Mouse (Mus musculus) forebrain, embryonic 16.5 days (tissue): ENCODE results near the gene Tom1l2. TPM values are rescaled to one million over a fixed set of nuclear protein-coding genes. Genes with fewer than 3 reads are reported as not detected.

Source experiments
- ATAC-seq: fragments of 200-750 bp; cut with Nextera tagmentation; 2 replicates; pipeline ENCODE4 v1.8.0; 2017; ENCODE audit warnings: mild to moderate bottlenecking, moderate library complexity
- H3K27ac ChIP-seq: fragments of 300-500 bp; sonication (generic); 2 replicates; pipeline ENCODE4 v1.5.1; 2014; ENCODE audit warnings: low read length, control low read depth
- H3K27me3 ChIP-seq: fragments of 300-500 bp; sonication (generic); replicated peaks from 2 replicates; pipeline ENCODE4 v1.6.1; 2014; ENCODE audit warnings: low read length; ENCODE audit not compliant: control insufficient read depth, insufficient read depth
- H3K36me3 ChIP-seq: fragments of 300-500 bp; sonication (generic); 2 replicates; pipeline ENCODE4 v1.6.1; 2014; ENCODE audit not compliant: control insufficient read depth, insufficient read depth
- H3K4me1 ChIP-seq: fragments of 300-500 bp; sonication (generic); replicated peaks from 2 replicates; pipeline ENCODE4 v1.6.1; 2014; ENCODE audit warnings: low read length; ENCODE audit not compliant: control insufficient read depth, insufficient read depth
- H3K4me2 ChIP-seq: fragments of 300-500 bp; sonication (generic); 2 replicates; pipeline ENCODE4 v1.6.1; 2014; ENCODE audit warnings: mild to moderate bottlenecking, low read length, control low read depth
- H3K4me3 ChIP-seq: fragments of 300-500 bp; sonication (generic); replicated peaks from 2 replicates; pipeline ENCODE4 v1.5.1; 2014; ENCODE audit warnings: mild to moderate bottlenecking, low read length, control low read depth
- H3K9ac ChIP-seq: fragments of 300-500 bp; sonication (generic); replicated peaks from 2 replicates; pipeline ENCODE4 v1.6.1; 2014; ENCODE audit warnings: low read depth, low read length, control low read depth
- H3K9me3 ChIP-seq: fragments of 300-500 bp; sonication (generic); 2 replicates; pipeline ENCODE4 v1.6.1; 2016; ENCODE audit warnings: low read length; ENCODE audit not compliant: control insufficient read depth
- WGBS: fragments of 180-500 bp; shearing (Covaris S2); extraction: QIAGEN DNeasy Blood & Tissue Kit; methylation state at CpG from one replicate; pipeline ENCODE4 v1.1.7; 2014; 5-methylcytosine and 5-hydroxymethylcytosine counted together
- polyA plus RNA-seq: library from polyadenylated mRNA; unstranded; fragments of >200 nt; fragmentation: Nextera tagmentation; extraction: Ambion mirVana; gene quantifications from 2 replicates; pipeline ENCODE4 v1.2.1, GENCODE M21; 2015

Gene Tom1l2
- 56.5 and 62.0 TPM in 2 replicates for polyA plus RNA-seq

- Histone ChIP-seq H3K36me3 (no peaks in the 10 kb centered on the region), H3K27me3 (no peaks in the 10 kb centered on the region), H3K9ac (peak within 1 kb of the TSS; percentile 71), H3K4me2 (peak within 1 kb of the TSS; percentile 62), H3K27ac (peak within 1 kb of the TSS; percentile 59), H3K4me3 (peak within 1 kb of the TSS; percentile 85), H3K9me3 (no peaks in the 10 kb centered on the region), H3K4me1 (peaks cover 16% of the 10 kb centered on the region)
- ATAC-seq: peak; percentile 100
- under 1% methylated on average over 57 of the region's 57 CpGs for WGBS
Measured at GRCm38 (mm10) chr11:60352559-60353411, at the start of gene Tom1l2, which contains the start of gene Drc3. Gene Tom1l2 (minus strand): TSS chr11:60352905. Gene Drc3 (plus strand): TSS chr11:60353329.

GRCm38 (mm10) chr11:60397172-60397571, 44.5 kb upstream of the Tom1l2 start:
- no peak overlapping the region for H3K27ac ChIP-seq
- WGBS: 86% methylated on average over 2 of the region's 2 CpGs
- no peak overlapping the region for H3K4me3 ChIP-seq
- H3K4me1 ChIP-seq: peaks cover 6% of the 10 kb centered on the region; the same call in 1 of the 2 replicates
- H3K27me3 ChIP-seq: no peaks in the 10 kb centered on the region
- peaks cover 4% of the 10 kb centered on the region; the same call in 1 of the 2 replicates for H3K36me3 ChIP-seq
- no peak for ATAC-seq
- H3K4me2 ChIP-seq: no peak overlapping the region
- H3K9ac ChIP-seq: no peak overlapping the region
- H3K9me3 ChIP-seq: no peaks in the 10 kb centered on the region

GRCm38 (mm10) chr11:60396546-60396945, 43.8 kb upstream of the Tom1l2 start:
- H3K9ac ChIP-seq: no peak overlapping the region
- H3K36me3 ChIP-seq: peaks cover 4% of the 10 kb centered on the region; the same call in 1 of the 2 replicates
- H3K4me2 ChIP-seq: no peak overlapping the region
- WGBS: 49% methylated on average over 6 of the region's 6 CpGs
- peak; percentile 78 for ATAC-seq
- H3K4me1 ChIP-seq: peaks cover 6% of the 10 kb centered on the region; the same call in 1 of the 2 replicates
- H3K4me3 ChIP-seq: no peak overlapping the region
- no peaks in the 10 kb centered on the region for H3K27me3 ChIP-seq
- no peaks in the 10 kb centered on the region for H3K9me3 ChIP-seq
- no peak overlapping the region for H3K27ac ChIP-seq

- Histone ChIP-seq H3K4me1 (no peaks in the 10 kb centered on the region), H3K27me3 (no peaks in the 10 kb centered on the region), H3K9me3 (no peaks in the 10 kb centered on the region), H3K4me3 (no peak overlapping the region), H3K27ac (no peak overlapping the region), H3K4me2 (no peak overlapping the region), H3K9ac (no peak overlapping the region), H3K36me3 (no peaks in the 10 kb centered on the region)
- 86% methylated on average over 6 of the region's 6 CpGs for WGBS
- ATAC-seq: no peak
Measured at GRCm38 (mm10) chr11:60391346-60391745, 38.6 kb upstream of the Tom1l2 start.

GRCm38 (mm10) chr11:60387944-60388343, 35.2 kb upstream of the Tom1l2 start:
- no peak for ATAC-seq
- Histone ChIP-seq H3K4me3 (no peak overlapping the region), H3K4me1 (peaks cover 17% of the 10 kb centered on the region), H3K9me3 (no peaks in the 10 kb centered on the region), H3K9ac (no peak overlapping the region), H3K27ac (no peak overlapping the region), H3K27me3 (no peaks in the 10 kb centered on the region), H3K4me2 (no peak overlapping the region), H3K36me3 (no peaks in the 10 kb centered on the region)
- 84% methylated on average over 2 of the region's 2 CpGs for WGBS

- H3K27ac ChIP-seq: no peak overlapping the region; the same call in 1 of the 2 replicates
- H3K9me3 ChIP-seq: no peaks in the 10 kb centered on the region
- H3K9ac ChIP-seq: 0 out of 2 replicates have a peak overlapping the region, but pooled peaks have one; percentile 23
- no peaks in the 10 kb centered on the region for H3K36me3 ChIP-seq
- peaks cover 17% of the 10 kb centered on the region for H3K4me1 ChIP-seq
- whole genome bisulfite sequencing: 86% methylated on average over 5 of the region's 5 CpGs
- no peak overlapping the region for H3K4me2 ChIP-seq
- no peaks in the 10 kb centered on the region for H3K27me3 ChIP-seq
- H3K4me3 ChIP-seq: no peak overlapping the region
- no peak for ATAC-seq
Measured at GRCm38 (mm10) chr11:60385946-60386345, 33.2 kb upstream of the Tom1l2 start.

GRCm38 (mm10) chr11:60384762-60385421, 32.2 kb upstream of the Tom1l2 start:
- Histone ChIP-seq H3K4me1 (peaks cover 17% of the 10 kb centered on the region), H3K9ac (peak overlapping the region; percentile 65), H3K4me2 (peak overlapping the region; percentile 47), H3K27ac (peak overlapping the region; percentile 73), H3K4me3 (peak overlapping the region; percentile 28), H3K9me3 (no peaks in the 10 kb centered on the region), H3K36me3 (no peaks in the 10 kb centered on the region), H3K27me3 (no peaks in the 10 kb centered on the region)
- peak; percentile 89 for ATAC-seq
- WGBS: 3% methylated on average over 16 of the region's 16 CpGs

- H3K36me3 ChIP-seq: no peaks in the 10 kb centered on the region
- no peak overlapping the region for H3K4me2 ChIP-seq
- no peak for ATAC-seq
- no peaks in the 10 kb centered on the region for H3K9me3 ChIP-seq
- no peak overlapping the region for H3K9ac ChIP-seq
- WGBS: 82% methylated on average over 6 of the region's 6 CpGs
- H3K4me1 ChIP-seq: peaks cover 17% of the 10 kb centered on the region
- H3K4me3 ChIP-seq: no peak overlapping the region
- no peaks in the 10 kb centered on the region for H3K27me3 ChIP-seq
- H3K27ac ChIP-seq: no peak overlapping the region
Measured at GRCm38 (mm10) chr11:60383518-60383917, 30.8 kb upstream of the Tom1l2 start.

GRCm38 (mm10) chr11:60374481-60374880, 21.8 kb upstream of the Tom1l2 start:
- no peaks in the 10 kb centered on the region for H3K4me1 ChIP-seq
- no peak overlapping the region for H3K27ac ChIP-seq
- no peaks in the 10 kb centered on the region for H3K27me3 ChIP-seq
- ATAC-seq: no peak
- H3K9ac ChIP-seq: no peak overlapping the region
- no peaks in the 10 kb centered on the region for H3K36me3 ChIP-seq
- WGBS: 88% methylated on average over 6 of the region's 6 CpGs
- H3K4me2 ChIP-seq: no peak overlapping the region
- no peak overlapping the region for H3K4me3 ChIP-seq
- H3K9me3 ChIP-seq: no peaks in the 10 kb centered on the region
